8 mouse cellular contexts compared by ENCODE assay signal in the genomic region with DNA sequence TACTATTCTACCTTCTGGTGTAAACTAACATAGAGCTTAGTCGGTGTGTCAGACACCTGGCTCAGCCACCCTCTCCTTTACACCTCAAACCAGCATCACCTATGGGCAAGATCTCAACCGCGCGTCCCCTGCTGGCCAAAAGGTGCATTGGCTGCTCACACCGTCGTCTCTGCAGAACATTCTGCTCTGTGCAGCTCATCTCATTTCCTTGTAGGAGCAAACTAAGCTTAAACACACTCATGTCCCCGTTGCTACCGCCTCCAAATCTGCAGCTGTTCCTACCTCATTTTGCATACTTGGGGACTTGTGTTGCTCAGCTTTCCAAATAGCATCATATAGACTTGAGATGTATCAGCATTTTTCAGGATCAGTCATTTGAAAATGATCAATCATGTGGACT. TPM values are rescaled to one million over a fixed set of nuclear protein-coding genes. Genes with fewer than 3 reads are reported as not detected.
DNase-seq lines count a peak whose midpoint lies in the region; ATAC-seq lines count a peak whose summit lies in the region.
"Had no signal": no experiment of that assay in that cellular context is flagged by ENCODE, and none has a peak within 500 bp of the region (broad histone marks: within the 10 kb centered on the region; RNA-seq: fewer than 3 reads in every experiment).

No protein-coding gene starts in this region.

- H3K27ac ChIP-seq in heart, embryonic 12.5 days (ENCODE audit: poor library complexity, severe bottlenecking): no peak overlapping the region
- H3K27ac ChIP-seq: macrophage had no signal

- H3K27me3 ChIP-seq in heart, embryonic 12.5 days (replicated peaks): no peaks in the 10 kb centered on the region

- H3K9me3 ChIP-seq in heart, embryonic 12.5 days (replicated peaks): no peaks in the 10 kb centered on the region

- WGBS in heart, embryonic 12.5 days: 18% methylated on average over 8 of the region's 8 CpGs

- DNase-seq in layer of hippocampus, adult 11-12 months (ENCODE audit: low spot score): peak; percentile 32
- no peak for DNase-seq in layer of hippocampus, postnatal 36 days
- peak; percentile 74 for DNase-seq in R1 (ENCODE audit: low read depth, low spot score)
- DNase-seq in naive thymus-derived CD4-positive, alpha-beta T cell, adult 2 months (ENCODE audit: low read depth): peak; percentile 63

- H3K4me2 ChIP-seq in heart, embryonic 12.5 days: no peak overlapping the region

- peaks cover 50% of the 10 kb centered on the region for H3K36me3 ChIP-seq in heart, embryonic 12.5 days

- no peaks in the 10 kb centered on the region for H3K4me1 ChIP-seq in heart, embryonic 12.5 days (replicated peaks)

- no peak overlapping the region for H3K4me3 ChIP-seq in heart, embryonic 12.5 days

- ATAC-seq in CD4-positive, CD25-positive, alpha-beta regulatory T cell, adult 4 months: peak; percentile 63
- ATAC-seq in inflammation-experienced regulatory T-cells, adult 6 months: peak; percentile 63
- ATAC-seq in heart, embryonic 12.5 days (ENCODE audit: insufficient number of reproducible peaks, low FRiP score): no peak

- no peak overlapping the region for H3K9ac ChIP-seq in heart, embryonic 12.5 days

RNA-seq across cellular contexts. Expression of a gene that starts 14.7 kb away (rescaled TPM):
- 10 to 100 TPM; 10.3 to 11.3 TPM for total RNA-seq in layer of hippocampus, postnatal 36 days (2021)
- polyA plus RNA-seq in CD4-positive, CD25-positive, alpha-beta regulatory T cell, adult 4 months (2017; shearing (Covaris generic)): 1 to 10 TPM in 1 of 2 experiments, under 1 TPM in 1; 0.91 to 2.3 TPM
- 1 to 10 TPM; 1.7 to 4.5 (median 2.0) TPM for polyA plus RNA-seq in inflammation-experienced regulatory T-cells, adult 6 months (2017; shearing (Covaris generic))
- 80.2 and 83.1 TPM in 2 replicates for polyA plus RNA-seq in heart, embryonic 12.5 days (2016; fragmentation: Nextera tagmentation; extraction: Ambion mirVana)

RNA-seq across cellular contexts. Expression of a gene that starts 23.2 kb away (rescaled TPM):
- 10 to 100 TPM; 26.4 to 32.3 TPM for total RNA-seq in layer of hippocampus, postnatal 36 days (2021)
- 1 to 10 TPM; 8.0 to 9.7 TPM for polyA plus RNA-seq in CD4-positive, CD25-positive, alpha-beta regulatory T cell, adult 4 months (2017; shearing (Covaris generic))
- 1 to 10 TPM; 6.7 to 7.5 (median 6.8) TPM for polyA plus RNA-seq in inflammation-experienced regulatory T-cells, adult 6 months (2017; shearing (Covaris generic))
- 14.7 and 18.9 TPM in 2 replicates for polyA plus RNA-seq in heart, embryonic 12.5 days (2016; fragmentation: Nextera tagmentation; extraction: Ambion mirVana)

Comparison
In these comparisons a context has a peak if more than half of its experiments do, and no peak if none do; other contexts are left out.
1. DNase-seq: peak in layer of hippocampus, adult 11-12 months (single experiment), R1 (single experiment) and naive thymus-derived CD4-positive, alpha-beta T cell, adult 2 months (single experiment); none in layer of hippocampus, postnatal 36 days (0 of 2).
2. RNA of a gene that starts 14.7 kb away (polyA plus RNA-seq): 80.2 to 83.1 TPM in heart, embryonic 12.5 days; 0.91 to 2.3 TPM in CD4-positive, CD25-positive, alpha-beta regulatory T cell, adult 4 months and 1.7 to 4.5 TPM in inflammation-experienced regulatory T-cells, adult 6 months; every median in the first group is over 10 times any median in the second.